Mouse (Mus musculus) cerebellum, adult (tissue): Measurements from ENCODE around the gene 4930442H23Rik.

Experiments used
- ATAC-seq: cut with Nextera tagmentation; 2 replicates; pipeline ENCODE4 v1.9.2; 2017; ENCODE audit warnings: mild to moderate bottlenecking, moderate library complexity, mixed read lengths; ENCODE audit not compliant: insufficient number of reproducible peaks, low FRiP score, low TSS enrichment

The 4930442H23Rik gene

GRCm38 (mm10) chr10:81134966-81135681 lies 48.5 kb downstream of the 4930442H23Rik start, which contains the start of gene Zbtb7a:
TSS of gene Zbtb7a (plus strand) at chr10:81135220.
- ATAC-seq: no peak

GRCm38 (mm10) chr10:81134181-81134587 lies 49.5 kb downstream of the 4930442H23Rik start:
- ATAC-seq: no peak
